Mouse (Mus musculus): Measurements from ENCODE around the gene Fam181b.

GRCm38 (mm10) chr7:93093371-93094058 lies 13.8 kb downstream of the Fam181b start:
- no peak for TF ChIP-seq POLR2A (IDR thresholded peaks at IDR 0.05; ENCODE audit: control insufficient read depth, extremely low read depth, insufficient read depth, low read length, poor library complexity)
- no peak for TF ChIP-seq CTCF (IDR thresholded peaks at IDR 0.05; ENCODE audit: borderline replicate concordance, control insufficient read depth, extremely low read depth, insufficient read depth, low read length, poor library complexity)

All from thymus, adult 2 months (tissue).